Mouse (Mus musculus) ovary, adult 18-20 months (tissue): ENCODE results near the gene Rbms1.

Source experiments
- DNase-seq: peaks from one replicate; pipeline ENCODE4 v3.0.0; 2022; ENCODE audit warnings: low spot score, mixed read lengths

The Rbms1 gene

GRCm38 (mm10) chr2:60756218-60756617, 206.8 kb downstream of the Rbms1 start:
- DNase-seq = no peak

- no peak for DNase-seq
Observed at GRCm38 (mm10) chr2:60755101-60755500, 207.9 kb downstream of the Rbms1 start.

DNA sequence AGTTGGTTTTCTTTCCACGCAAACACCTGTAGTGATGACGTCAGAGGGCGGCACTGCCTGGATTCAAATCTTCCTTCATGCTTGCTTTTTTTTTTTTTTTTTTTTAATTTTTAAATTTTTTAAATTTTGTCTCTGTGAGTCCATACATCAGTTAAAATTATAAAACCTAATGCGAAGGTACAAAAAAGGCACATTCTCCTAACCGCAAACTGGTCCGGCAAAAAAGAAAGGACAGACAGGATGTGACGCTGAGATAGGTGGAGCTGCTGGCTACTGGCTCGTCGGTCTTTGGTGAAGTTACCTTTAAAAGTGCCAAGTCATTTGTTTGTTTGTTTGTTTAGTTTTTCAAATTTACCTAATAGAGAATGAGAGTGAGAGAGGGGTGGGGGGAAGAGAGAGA, 211.7 kb downstream of the Rbms1 start:
- no peak for DNase-seq

GRCm38 (mm10) chr2:60750591-60750990, 212.4 kb downstream of the Rbms1 start:
- no peak for DNase-seq

DNA sequence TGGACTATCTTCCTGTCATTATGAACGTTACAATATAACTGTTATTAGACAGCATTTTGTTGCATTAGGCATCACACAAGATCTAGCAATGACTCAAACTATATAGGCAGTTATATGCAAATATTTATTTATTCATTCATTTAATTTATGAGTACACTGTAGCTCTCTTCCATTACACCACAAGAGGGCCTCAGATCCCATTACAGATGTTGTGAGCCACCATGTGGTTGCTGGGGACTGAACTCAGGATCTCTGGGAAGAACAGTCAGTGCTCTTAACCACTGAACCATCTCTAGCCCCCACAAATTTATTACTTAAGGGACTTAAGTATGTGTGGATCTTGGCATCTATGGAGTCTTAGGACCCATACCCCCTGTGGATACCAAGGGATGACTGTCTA, 214.4 kb downstream of the Rbms1 start:
- DNase-seq = no peak

GRCm38 (mm10) chr2:60747590-60747989, 215.4 kb downstream of the Rbms1 start:
- no peak for DNase-seq

- no peak for DNase-seq
Observed at GRCm38 (mm10) chr2:60744674-60745073, 218.3 kb downstream of the Rbms1 start.

- DNase-seq = no peak
Observed at GRCm38 (mm10) chr2:60739389-60740137, 223.4 kb downstream of the Rbms1 start.

GRCm38 (mm10) chr2:60730929-60731328, 232.1 kb downstream of the Rbms1 start:
- no peak for DNase-seq

- DNase-seq = no peak
Observed at GRCm38 (mm10) chr2:60730024-60730423, 233.0 kb downstream of the Rbms1 start.

DNA sequence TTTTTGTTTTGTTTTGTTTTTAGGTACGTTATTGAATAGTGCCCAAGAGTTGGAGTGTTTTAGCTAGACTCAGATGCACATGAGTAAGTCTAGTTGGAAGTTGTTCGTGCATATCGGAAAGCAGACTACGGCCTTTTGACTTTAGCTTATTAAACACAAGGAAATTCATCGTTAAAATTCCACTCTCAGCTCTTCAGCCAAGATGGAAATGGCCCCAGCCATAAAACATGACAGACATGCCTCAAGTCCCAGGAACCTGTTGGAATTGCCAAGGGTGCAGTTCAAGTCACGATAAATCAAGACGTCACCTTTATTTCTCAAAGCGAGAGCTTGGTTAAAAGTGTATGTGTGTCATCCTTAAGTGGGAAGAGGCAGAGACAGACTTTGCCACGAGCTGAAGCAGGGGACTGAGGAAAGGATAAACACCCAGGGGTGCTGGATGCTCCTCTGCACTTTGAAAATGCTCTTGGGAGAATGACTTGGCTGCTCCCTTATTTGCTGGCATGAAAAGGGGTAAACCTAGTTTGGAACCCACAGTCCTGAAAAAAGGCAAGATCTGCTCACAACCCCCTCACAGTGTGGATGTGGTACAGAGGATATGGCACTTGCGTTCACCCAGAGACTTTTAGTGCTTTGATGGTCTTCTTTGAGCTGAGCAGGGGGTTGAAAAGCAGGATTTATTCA, 233.9 kb downstream of the Rbms1 start:
- no peak for DNase-seq

GRCm38 (mm10) chr2:60724660-60725059, 238.3 kb downstream of the Rbms1 start:
- DNase-seq = no peak

GRCm38 (mm10) chr2:60722967-60723366, 240.0 kb downstream of the Rbms1 start:
- no peak for DNase-seq

GRCm38 (mm10) chr2:60722514-60722913, 240.5 kb downstream of the Rbms1 start, which contains the start of gene Itgb6:
TSS of gene Itgb6 (minus strand) at chr2:60722643.
- DNase-seq = no peak

DNA sequence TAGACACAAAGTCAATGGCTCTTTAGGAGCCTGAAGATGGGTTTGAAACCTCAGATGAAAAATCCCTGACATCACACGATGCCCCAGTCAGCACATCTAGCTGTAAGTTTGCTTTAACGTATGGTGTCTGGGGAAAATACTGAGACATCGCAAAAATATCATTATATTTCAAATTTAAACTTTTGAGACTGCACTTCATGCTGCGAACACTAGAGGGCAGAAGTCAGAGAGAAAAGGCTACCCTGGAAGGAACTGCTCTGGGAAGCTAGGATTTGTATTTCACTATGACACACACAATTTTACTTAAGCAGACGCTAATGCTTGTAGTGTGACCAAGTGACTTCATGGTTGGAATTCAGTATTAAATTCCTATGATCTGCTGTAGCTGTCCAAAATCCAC, 242.1 kb downstream of the Rbms1 start:
- no peak for DNase-seq

GRCm38 (mm10) chr2:60720205-60720604, 242.8 kb downstream of the Rbms1 start:
- DNase-seq = peak; percentile 32

GRCm38 (mm10) chr2:60717348-60717747, 245.6 kb downstream of the Rbms1 start:
- no peak for DNase-seq

DNA sequence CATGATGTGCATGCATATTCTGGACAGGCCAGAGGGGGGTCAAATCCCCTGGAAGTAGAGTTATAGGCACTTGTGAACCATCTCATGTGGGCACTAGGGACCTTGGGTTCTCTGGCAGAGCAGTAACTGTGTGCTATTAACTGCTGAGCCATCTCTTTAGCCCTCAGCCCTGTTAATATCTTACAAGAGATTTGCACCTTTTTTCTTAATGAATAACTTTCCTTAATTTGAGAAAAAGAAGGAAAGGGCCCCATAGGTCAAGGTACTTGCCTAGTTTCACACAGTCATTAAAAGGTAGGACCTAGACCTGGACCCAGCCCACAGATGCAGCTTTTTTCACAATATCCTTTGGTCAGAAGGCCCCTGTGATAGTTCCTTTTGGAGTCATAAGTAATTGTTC, 246.4 kb downstream of the Rbms1 start:
- no peak for DNase-seq

GRCm38 (mm10) chr2:60715771-60716170, 247.2 kb downstream of the Rbms1 start:
- no peak for DNase-seq

DNA sequence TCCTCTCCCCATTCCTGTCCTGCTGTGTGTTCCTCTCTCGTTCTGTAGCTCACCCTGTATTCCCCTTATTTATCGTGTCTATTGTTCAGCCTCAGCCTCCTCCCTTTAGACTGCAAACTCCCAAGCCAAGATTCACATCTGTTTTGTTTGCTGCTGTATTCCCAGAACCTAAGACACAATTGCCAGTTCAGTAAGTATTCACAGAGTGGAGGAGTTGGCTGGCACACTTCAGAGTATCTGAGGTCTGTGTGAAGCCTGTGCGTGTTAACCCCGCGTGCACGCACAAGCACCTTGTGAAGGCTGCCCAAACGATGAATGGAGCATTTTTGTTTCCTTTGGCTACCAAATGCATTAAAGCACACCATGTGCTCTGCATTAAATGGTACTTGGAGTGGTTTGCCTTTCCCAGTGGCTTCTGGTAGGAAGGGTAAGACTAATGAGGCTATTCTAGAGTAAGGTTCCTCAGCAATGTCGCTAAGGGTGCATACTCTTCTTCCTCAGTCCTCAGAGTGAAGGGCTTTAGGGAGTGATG, 248.0 kb downstream of the Rbms1 start:
- DNase-seq = no peak

DNA sequence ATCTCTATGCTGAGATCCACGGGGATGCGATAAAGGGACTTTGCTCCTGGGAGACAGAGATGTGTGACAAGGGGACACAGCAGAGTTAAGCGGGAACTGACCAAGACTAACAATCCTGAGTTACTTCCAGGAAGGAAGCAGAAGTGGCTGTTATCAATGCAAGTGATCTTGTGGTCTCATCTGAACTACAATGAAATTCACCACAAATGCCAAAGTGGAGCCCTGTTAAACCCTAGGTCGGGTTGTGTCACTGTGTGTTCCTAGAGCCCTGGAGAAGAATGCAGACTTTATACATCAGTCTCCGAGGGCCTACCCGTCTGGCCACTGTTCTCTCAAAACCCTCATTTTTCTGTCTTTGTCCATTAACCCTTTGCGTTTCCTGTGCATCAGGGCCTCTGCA, 248.5 kb downstream of the Rbms1 start:
- no peak for DNase-seq

DNA sequence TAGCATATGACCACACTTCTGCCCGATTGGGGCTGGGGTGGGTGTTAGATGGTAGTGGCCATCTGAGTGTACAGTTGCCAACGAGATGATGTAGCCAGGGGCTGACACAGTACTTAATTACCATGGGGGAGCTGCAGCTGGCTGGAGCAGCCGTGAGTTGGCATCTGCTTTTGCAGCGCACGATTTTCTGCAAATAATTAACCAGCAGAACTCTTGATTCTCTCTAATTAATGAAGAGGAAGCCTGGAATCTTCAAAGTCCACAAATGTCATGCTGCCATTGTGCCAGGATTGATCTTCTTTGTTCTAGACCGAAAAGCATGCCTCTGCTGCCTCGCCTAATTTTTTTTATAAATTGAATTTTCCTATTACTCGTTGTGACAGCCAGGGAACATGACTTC, 249.1 kb downstream of the Rbms1 start:
- DNase-seq = no peak

- no peak for DNase-seq
Observed at GRCm38 (mm10) chr2:60712891-60713290, 250.1 kb downstream of the Rbms1 start.
